Mouse (Mus musculus) heart, embryonic 16.5 days (tissue): ENCODE results near the gene Abi1. TPM values are rescaled to one million over a fixed set of nuclear protein-coding genes. Genes with fewer than 3 reads are reported as not detected.

Experiments
- ATAC-seq: fragments of 200-750 bp; cut with Nextera tagmentation; replicated peaks from 2 replicates; pipeline ENCODE4 v1.8.0; 2017; ENCODE audit warnings: moderate number of reproducible peaks; ENCODE audit not compliant: insufficient read depth, low FRiP score; ENCODE audit errors: extremely low read depth
- H3K27ac ChIP-seq: fragments of 300-500 bp; sonication (generic); 2 replicates; pipeline ENCODE4 v1.5.1; 2014; ENCODE audit warnings: mild to moderate bottlenecking, low read length, control low read depth, moderate library complexity
- H3K27me3 ChIP-seq: fragments of 300-500 bp; sonication (generic); 2 replicates; pipeline ENCODE4 v1.6.1; 2014; ENCODE audit warnings: low read length, mixed read lengths; ENCODE audit not compliant: control insufficient read depth, insufficient read depth
- H3K36me3 ChIP-seq: fragments of 300-500 bp; sonication (generic); 2 replicates; pipeline ENCODE4 v1.6.1; 2014; ENCODE audit not compliant: control insufficient read depth, insufficient read depth
- H3K4me1 ChIP-seq: fragments of 300-500 bp; sonication (generic); 2 replicates; pipeline ENCODE4 v1.6.1; 2014; ENCODE audit warnings: low read length, mixed read lengths; ENCODE audit not compliant: control insufficient read depth, insufficient read depth
- H3K4me2 ChIP-seq: fragments of 300-500 bp; sonication (generic); 2 replicates; pipeline ENCODE4 v1.6.1; 2014; ENCODE audit warnings: low read depth, mild to moderate bottlenecking, control low read depth, low read length
- H3K4me3 ChIP-seq: fragments of 300-500 bp; sonication (generic); 2 replicates; pipeline ENCODE4 v1.5.1; 2014; ENCODE audit warnings: mild to moderate bottlenecking, control low read depth, low read length
- H3K9ac ChIP-seq: fragments of 300-500 bp; sonication (generic); 2 replicates; pipeline ENCODE4 v1.6.1; 2014; ENCODE audit warnings: low read length, control low read depth
- H3K9me3 ChIP-seq: fragments of 300-500 bp; sonication (generic); replicated peaks from 2 replicates; pipeline ENCODE4 v1.6.1; 2016; ENCODE audit warnings: low read length; ENCODE audit not compliant: control insufficient read depth
- WGBS: fragments of 180-500 bp; shearing (Covaris S2); extraction: QIAGEN DNeasy Blood & Tissue Kit; methylation state at CpG from one replicate; pipeline ENCODE4 v1.1.7; 2014; 5-methylcytosine and 5-hydroxymethylcytosine counted together
- polyA plus RNA-seq: library from polyadenylated mRNA; unstranded; fragments of >200 nt; fragmentation: Nextera tagmentation; extraction: Ambion mirVana; gene quantifications from 2 replicates; pipeline ENCODE4 v1.2.1, GENCODE M21; 2015

Gene Abi1
- 31.3 and 36.5 TPM in 2 replicates for polyA plus RNA-seq

DNA sequence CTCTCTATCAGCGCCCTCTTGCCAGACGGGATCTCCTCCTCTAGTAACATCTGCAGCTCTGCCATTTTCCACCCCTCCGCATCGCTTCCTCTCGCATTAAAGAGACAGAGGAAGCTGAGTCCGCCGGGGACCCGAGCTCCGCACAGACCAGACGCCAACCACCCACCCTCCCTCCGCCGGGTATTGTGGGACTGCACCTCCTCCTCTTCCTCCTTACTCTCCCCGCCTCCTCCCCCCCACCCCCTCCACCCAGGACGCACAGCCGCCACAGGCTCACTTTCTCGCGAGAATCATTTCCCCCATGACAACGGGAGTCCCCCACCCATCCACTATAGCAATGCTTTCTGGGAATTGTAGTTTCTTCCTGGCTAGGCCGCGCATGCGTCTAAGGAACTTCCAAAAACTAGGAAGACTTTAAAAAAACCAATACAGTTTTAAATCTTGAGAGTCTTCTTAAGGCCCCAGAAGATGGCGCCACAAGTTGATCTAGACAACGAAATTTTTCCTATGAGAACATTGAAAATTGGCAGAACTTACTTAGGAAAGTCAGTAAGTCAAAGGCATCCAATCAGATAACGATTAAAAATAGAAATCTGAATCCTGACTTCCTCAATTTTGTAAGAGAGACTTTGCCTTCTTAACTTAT, at the start of gene Abi1:
TSS of gene Abi1 (minus strand) at position 241 of the 646 bp plus-strand sequence.
- Histone ChIP-seq H3K4me1 (peaks cover 11% of the 10 kb centered on the region), H3K36me3 (no peaks in the 10 kb centered on the region), H3K27me3 (no peaks in the 10 kb centered on the region), H3K9me3 (no peaks in the 10 kb centered on the region), H3K27ac (peak within 1 kb of the TSS; percentile 98), H3K4me3 (peak within 1 kb of the TSS; percentile 88), H3K4me2 (peak within 1 kb of the TSS; percentile 86), H3K9ac (peak within 1 kb of the TSS; percentile 94)
- ATAC-seq = peak; percentile 97
- WGBS = 2% methylated on average over 24 of the region's 24 CpGs

DNA sequence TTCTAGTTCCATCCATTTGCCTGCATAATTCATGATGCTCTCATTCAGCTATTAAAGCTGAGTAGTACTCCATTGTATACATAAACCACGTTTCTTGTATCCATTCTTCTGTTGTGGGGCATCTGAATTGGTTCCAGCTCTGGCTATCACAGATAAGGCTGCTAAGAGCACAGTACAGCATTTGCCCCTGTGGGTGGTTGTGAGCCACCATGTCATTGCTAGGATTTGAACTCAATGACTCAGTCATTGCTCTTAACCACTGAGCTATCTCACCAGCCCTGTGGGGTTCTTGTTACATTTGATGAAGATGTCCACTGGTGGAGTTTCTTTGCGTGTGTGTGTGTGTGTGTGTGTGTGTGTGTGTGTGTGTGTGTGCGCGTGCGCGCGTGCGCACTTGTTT, 44.5 kb upstream of the Abi1 start:
- no peak overlapping the region for H3K4me2 ChIP-seq
- peaks cover 21% of the 10 kb centered on the region for H3K36me3 ChIP-seq
- 93% methylated on average over 8 of the region's 8 CpGs for WGBS
- H3K9me3 ChIP-seq = no peaks in the 10 kb centered on the region
- no peak overlapping the region for H3K27ac ChIP-seq
- H3K4me3 ChIP-seq = no peak overlapping the region
- H3K9ac ChIP-seq = no peak overlapping the region
- no peaks in the 10 kb centered on the region for H3K27me3 ChIP-seq
- ATAC-seq = no peak
- no peaks in the 10 kb centered on the region for H3K4me1 ChIP-seq

DNA sequence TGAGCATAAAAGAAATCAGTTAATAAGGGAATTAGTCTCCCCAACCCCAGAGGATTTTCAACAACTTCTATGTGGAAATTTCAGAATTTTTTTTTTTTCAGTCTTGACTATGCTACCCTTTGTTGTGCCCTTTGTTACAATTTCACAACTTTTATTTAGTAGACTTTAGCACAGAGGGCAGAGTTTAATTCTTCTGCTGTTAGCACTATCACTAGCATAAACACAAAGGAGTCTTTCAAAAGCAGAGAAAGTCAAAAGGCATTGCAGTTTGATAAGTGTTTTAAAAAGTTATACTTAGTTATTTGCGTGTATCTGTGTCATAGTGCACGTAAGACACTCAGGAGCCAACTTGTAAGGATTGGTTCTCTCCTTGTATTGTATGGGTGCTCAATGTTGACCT, 38.5 kb upstream of the Abi1 start:
- no peak for ATAC-seq
- H3K4me3 ChIP-seq = no peak overlapping the region
- H3K36me3 ChIP-seq = peaks cover 38% of the 10 kb centered on the region
- H3K9me3 ChIP-seq = 0 out of 2 replicates have a peak, but pooled peaks cover 4% of the 10 kb centered on the region
- 100% methylated on average over 2 of the region's 2 CpGs for WGBS
- no peak overlapping the region for H3K9ac ChIP-seq
- no peak overlapping the region for H3K27ac ChIP-seq
- H3K4me1 ChIP-seq = no peaks in the 10 kb centered on the region
- H3K4me2 ChIP-seq = no peak overlapping the region
- H3K27me3 ChIP-seq = no peaks in the 10 kb centered on the region

DNA sequence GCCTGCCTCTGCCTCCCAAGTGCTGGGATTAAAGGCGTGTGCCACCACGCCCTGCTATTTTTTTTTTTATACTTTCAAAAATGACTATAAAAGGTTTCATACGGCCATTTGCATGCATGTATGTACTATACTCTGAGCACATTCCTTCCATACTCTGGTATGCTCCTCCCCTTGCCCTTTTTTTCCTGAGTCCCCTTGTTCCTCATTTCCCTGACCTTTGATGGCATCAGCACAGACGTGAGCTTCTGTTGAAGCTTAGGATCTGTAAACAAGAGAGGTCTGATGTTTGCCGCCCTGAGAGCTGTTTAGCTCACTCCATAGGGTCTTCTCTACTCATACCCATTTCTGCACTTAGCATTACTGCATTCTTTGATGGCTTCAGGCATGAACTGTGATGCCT, 37.7 kb upstream of the Abi1 start:
- no peak overlapping the region for H3K4me2 ChIP-seq
- H3K9me3 ChIP-seq = 0 out of 2 replicates have a peak, but pooled peaks cover 4% of the 10 kb centered on the region
- H3K4me3 ChIP-seq = no peak overlapping the region
- H3K27me3 ChIP-seq = no peaks in the 10 kb centered on the region
- ATAC-seq = no peak
- H3K36me3 ChIP-seq = peaks cover 36% of the 10 kb centered on the region
- WGBS = 91% methylated on average over 5 of the region's 5 CpGs
- no peak overlapping the region for H3K9ac ChIP-seq
- no peak overlapping the region for H3K27ac ChIP-seq
- no peaks in the 10 kb centered on the region for H3K4me1 ChIP-seq

DNA sequence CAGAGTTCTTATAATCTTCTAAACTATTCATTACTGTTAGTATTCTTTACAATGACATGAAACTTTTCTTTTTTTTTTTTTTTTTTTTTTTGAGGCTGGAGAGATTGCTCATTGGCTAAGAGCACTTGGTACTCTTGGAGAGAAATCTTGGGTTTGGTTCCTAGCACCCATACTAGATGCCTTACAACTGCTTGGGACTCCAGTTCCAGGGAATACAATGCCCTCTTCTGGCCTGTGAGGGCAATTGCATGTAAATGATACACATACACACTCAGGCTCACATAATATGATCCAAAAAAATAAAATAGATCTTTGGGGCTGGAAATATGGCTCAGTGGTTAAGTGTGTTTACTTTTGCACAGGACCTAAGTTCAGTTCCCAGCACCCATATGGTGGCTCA, 36.7 kb upstream of the Abi1 start:
- no peak overlapping the region for H3K27ac ChIP-seq
- H3K27me3 ChIP-seq = no peaks in the 10 kb centered on the region
- no peak overlapping the region for H3K4me3 ChIP-seq
- peaks cover 32% of the 10 kb centered on the region for H3K36me3 ChIP-seq
- no peaks in the 10 kb centered on the region for H3K4me1 ChIP-seq
- 0 out of 2 replicates have a peak, but pooled peaks cover 4% of the 10 kb centered on the region for H3K9me3 ChIP-seq
- no peak overlapping the region for H3K9ac ChIP-seq
- H3K4me2 ChIP-seq = no peak overlapping the region
- no peak for ATAC-seq

DNA sequence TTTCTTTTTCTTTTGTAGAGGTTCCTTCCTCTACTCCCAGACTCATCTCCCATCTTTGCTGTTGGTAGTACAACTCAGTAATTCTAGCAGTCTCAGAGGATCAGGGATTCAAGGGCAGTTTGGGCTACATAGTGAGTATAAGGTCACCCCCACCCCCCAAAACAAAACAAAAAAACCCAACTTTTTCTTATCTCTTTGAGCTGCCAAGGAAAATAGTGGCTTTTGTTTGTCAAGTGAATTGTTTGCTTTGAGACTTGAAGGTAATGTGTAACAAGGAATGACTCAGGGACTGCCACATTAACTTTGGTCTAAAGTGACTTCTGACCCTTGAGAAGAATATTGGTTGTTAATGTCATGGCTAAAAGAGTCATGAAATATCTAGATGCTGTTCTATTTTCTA, 35.8 kb upstream of the Abi1 start:
- no peak overlapping the region for H3K4me3 ChIP-seq
- no peaks in the 10 kb centered on the region for H3K4me1 ChIP-seq
- no peak for ATAC-seq
- no peak overlapping the region for H3K27ac ChIP-seq
- no peaks in the 10 kb centered on the region for H3K27me3 ChIP-seq
- H3K4me2 ChIP-seq = no peak overlapping the region
- H3K9ac ChIP-seq = no peak overlapping the region
- H3K9me3 ChIP-seq = 0 out of 2 replicates have a peak, but pooled peaks cover 4% of the 10 kb centered on the region
- peaks cover 28% of the 10 kb centered on the region for H3K36me3 ChIP-seq

DNA sequence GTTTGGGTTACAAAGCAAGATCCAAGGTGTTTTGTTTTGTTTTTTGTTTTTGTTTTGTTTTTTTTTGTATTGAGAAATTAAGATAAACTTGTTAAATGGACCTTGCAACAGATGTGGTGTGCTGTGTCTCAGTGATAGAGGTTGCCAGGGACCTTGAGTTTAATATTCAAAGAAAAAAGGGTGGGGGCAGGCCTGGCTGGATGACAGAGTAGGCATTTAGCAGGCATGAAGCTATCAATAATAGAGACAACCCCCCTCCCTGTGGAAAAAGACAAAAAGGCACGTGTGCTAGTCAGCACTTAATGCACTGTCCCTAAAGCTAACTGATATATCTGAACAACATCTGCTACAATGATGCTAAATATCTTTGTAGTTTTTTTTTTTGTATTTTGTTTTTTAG, 31.4 kb upstream of the Abi1 start:
- Histone ChIP-seq H3K4me1 (no peaks in the 10 kb centered on the region), H3K27ac (no peak overlapping the region), H3K4me2 (no peak overlapping the region), H3K4me3 (no peak overlapping the region), H3K27me3 (no peaks in the 10 kb centered on the region), H3K9me3 (no peaks in the 10 kb centered on the region), H3K9ac (no peak overlapping the region), H3K36me3 (peaks cover 8% of the 10 kb centered on the region)
- 63% methylated on average over 1 of the region's 1 CpGs for WGBS
- ATAC-seq = no peak

DNA sequence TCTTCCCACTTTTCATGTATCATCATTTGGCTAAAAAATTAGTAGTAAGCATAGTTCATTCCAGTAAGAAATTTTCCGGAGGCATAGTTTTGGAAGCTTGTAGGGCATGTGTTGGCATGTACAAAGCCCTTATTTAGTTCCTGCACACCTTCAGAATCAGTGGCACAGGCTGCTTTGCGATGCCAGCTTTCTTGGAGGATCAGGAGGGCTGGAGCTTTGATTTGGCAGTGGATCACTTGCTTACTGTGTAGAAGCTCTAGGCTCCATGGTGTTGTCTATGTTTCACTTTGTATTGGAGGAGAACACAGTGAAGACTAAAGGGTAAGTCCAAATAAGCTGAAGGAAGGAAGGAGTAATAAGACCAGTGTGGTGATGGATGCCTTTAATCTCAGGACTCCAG, 30.4 kb upstream of the Abi1 start:
- ATAC-seq = no peak

DNA sequence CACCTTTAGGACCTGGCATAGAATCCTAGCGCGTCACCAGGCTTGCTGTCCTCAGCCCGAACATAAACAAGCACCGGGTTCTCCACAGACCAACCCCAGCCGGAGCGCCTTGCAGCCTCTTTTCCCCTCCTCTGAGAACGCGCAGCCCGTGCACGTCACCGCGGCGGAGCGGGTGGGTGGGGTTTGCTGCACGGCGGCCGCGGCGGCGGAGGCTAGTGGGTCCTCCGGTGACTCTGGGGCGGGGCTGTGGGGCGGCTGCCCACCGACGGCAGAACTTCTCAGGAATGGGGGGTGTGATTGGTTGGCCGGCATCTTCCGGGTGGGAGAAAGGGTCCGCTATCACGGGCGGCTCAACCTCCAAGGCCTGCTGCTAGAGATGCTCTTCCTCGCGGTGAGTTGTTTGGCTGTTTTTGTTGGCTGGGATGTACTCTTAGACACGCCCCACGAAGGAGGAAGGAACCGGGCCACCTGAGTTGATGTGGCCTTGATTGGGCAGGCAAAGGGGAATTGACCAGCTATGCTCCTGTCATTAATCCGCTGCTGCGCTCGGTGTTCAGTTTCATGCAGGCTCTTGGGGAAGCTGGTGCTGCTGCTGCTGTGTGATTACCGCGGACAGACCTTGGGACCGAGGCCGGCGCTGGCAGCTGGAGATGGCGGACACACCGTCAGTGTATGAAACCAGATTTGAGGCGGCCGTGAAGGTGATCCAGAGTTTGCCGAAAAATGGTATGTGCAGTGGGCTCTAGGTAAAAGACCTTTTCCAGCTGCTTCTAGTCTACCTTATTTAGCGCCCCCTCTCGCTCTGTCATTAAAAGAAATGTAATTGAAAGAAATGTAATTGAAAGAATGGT, 29.1 kb upstream of the Abi1 start:
- Histone ChIP-seq H3K9me3 (no peaks in the 10 kb centered on the region), H3K4me3 (peak overlapping the region; percentile 74), H3K9ac (peak overlapping the region; percentile 91), H3K36me3 (peaks cover 3% of the 10 kb centered on the region; the same call in 1 of the 2 replicates), H3K27me3 (no peaks in the 10 kb centered on the region), H3K4me2 (peak overlapping the region; percentile 93), H3K4me1 (no peaks in the 10 kb centered on the region), H3K27ac (peak overlapping the region; percentile 95)
- peak; percentile 89 for ATAC-seq
- WGBS = under 1% methylated on average over 50 of the region's 50 CpGs

More for the DNA sequence above, 30.4 kb upstream of the Abi1 start:
- WGBS = 96% methylated on average over 2 of the region's 2 CpGs
- H3K27ac ChIP-seq = no peak overlapping the region
- no peaks in the 10 kb centered on the region for H3K27me3 ChIP-seq
- peaks cover 3% of the 10 kb centered on the region; the same call in 1 of the 2 replicates for H3K36me3 ChIP-seq
- H3K9me3 ChIP-seq = no peaks in the 10 kb centered on the region
- no peak overlapping the region for H3K4me3 ChIP-seq
- H3K9ac ChIP-seq = no peak overlapping the region
- no peak overlapping the region for H3K4me2 ChIP-seq
- no peaks in the 10 kb centered on the region for H3K4me1 ChIP-seq
